Mouse (Mus musculus): ENCODE measurements at regions not wholly inside any gene's neighbourhood (a gene's known extent, or its start where the extent isn't known, plus 50 kb on each side); places are given as distances from the start of the nearest gene placed in this dataset.

DNA sequence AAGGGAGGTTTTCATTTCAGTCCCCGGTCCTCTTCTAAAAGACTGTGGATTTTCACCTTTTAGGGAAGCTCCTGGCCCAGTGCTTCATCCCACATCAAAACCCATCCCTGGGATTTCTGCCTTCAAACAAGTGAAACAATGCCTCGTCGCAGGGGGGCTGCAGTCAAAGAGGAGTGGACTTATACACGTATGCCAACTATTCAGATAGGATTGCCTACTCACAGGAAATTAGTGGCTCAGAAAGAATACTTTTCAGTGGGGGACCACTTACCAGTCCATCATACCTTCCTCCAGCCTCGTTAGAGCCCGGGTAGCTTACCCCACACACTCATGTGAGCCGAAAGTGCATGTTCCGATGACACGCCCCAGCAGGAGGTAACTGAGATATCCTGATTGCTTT, 262.1 kb upstream of the Tenm2 start:
- 11% methylated on average over 9 of the region's 9 CpGs for WGBS
- Histone ChIP-seq H3K27ac (no peak overlapping the region), H3K4me2 (no peak overlapping the region), H3K4me1 (peaks cover 11% of the 10 kb centered on the region), H3K9me3 (no peaks in the 10 kb centered on the region), H3K27me3 (no peaks in the 10 kb centered on the region), H3K4me3 (replicated peaks) (no peak overlapping the region), H3K9ac (no peak overlapping the region), H3K36me3 (replicated peaks) (no peaks in the 10 kb centered on the region)
- ATAC-seq (ENCODE audit: low FRiP score): peak; percentile 44; the same call in 1 of the 2 replicates

DNA sequence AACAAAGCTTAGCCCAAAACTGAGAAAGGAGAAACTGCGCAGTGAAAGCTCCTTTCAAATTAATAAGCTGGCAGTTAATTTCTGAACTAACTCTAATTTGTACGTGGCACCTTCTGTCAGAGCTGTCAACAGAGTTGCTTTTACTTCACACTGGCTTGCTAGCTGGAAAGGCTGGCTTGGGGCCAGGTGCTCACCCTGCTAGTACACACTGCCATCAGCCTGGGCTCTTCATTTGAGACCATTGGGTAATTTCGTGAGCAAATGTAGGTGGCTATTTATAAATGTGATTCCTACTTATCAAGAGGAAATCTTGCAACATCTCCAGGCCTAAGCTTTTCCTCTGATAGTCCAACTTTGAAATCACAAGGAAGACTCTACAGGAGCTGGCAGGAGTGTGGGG, 244.5 kb upstream of the Tenm2 start:
- no peak for ATAC-seq (ENCODE audit: low FRiP score)
- Histone ChIP-seq H3K4me3 (replicated peaks) (no peak overlapping the region), H3K9me3 (no peaks in the 10 kb centered on the region), H3K27ac (no peak overlapping the region), H3K4me2 (no peak overlapping the region), H3K36me3 (replicated peaks) (no peaks in the 10 kb centered on the region), H3K27me3 (no peaks in the 10 kb centered on the region), H3K4me1 (no peaks in the 10 kb centered on the region), H3K9ac (no peak overlapping the region)
- 77% methylated on average over 3 of the region's 3 CpGs for WGBS

DNA sequence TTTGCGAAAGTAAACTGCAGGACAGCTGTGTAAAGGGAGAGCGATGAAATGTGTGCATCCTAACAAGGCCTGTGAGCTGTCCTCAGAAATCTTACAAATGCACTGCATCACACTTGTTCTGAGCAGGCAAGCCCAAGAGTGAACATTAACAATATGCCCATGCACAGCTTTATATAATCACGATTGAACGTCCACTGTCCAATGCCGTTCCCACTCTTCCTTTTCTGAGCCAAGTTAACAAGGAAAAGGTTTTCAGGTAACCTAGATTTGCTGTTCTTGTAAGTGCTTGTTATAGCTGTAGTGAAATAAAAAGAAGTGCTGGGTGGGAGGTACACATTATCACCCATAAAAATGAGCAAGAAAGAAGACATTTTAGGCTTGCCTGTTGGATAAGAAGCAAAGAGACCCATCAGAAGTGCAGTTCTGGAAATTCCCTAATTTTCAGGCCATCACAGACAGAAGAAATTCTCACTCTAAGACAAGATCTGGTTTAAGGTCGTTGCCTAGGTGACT, 243.3 kb upstream of the Tenm2 start:
- Histone ChIP-seq H3K27ac (no peak overlapping the region), H3K36me3 (replicated peaks) (no peaks in the 10 kb centered on the region), H3K4me2 (no peak overlapping the region), H3K9ac (no peak overlapping the region), H3K9me3 (no peaks in the 10 kb centered on the region), H3K4me1 (no peaks in the 10 kb centered on the region), H3K27me3 (no peaks in the 10 kb centered on the region), H3K4me3 (replicated peaks) (no peak overlapping the region)
- ATAC-seq (ENCODE audit: low FRiP score): no peak
- 91% methylated on average over 6 of the region's 6 CpGs for WGBS

DNA sequence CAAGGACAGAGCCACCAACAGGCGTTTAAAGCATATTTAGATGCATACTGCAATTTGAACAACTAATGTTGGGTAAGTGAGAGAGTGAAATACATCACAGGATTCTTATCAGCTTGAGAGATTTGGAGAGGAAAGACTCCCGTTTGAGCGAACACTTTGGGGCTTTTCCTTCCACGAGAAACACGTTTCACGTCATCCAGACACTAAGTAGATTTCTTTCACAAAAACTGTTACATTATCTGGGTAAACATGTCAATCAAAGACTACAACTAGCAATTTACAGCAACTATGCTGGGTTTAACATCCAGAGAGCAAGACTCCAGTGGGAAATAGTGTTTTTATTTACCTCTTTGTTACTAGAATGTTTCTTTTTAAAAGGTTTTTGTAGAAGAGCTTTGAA, 238.3 kb upstream of the Tenm2 start:
- Histone ChIP-seq H3K27me3 (no peaks in the 10 kb centered on the region), H3K27ac (no peak overlapping the region), H3K36me3 (replicated peaks) (no peaks in the 10 kb centered on the region), H3K4me2 (no peak overlapping the region), H3K4me3 (replicated peaks) (no peak overlapping the region), H3K9ac (no peak overlapping the region), H3K9me3 (no peaks in the 10 kb centered on the region), H3K4me1 (no peaks in the 10 kb centered on the region)
- WGBS: 52% methylated on average over 6 of the region's 6 CpGs
- ATAC-seq (ENCODE audit: low FRiP score): no peak

DNA sequence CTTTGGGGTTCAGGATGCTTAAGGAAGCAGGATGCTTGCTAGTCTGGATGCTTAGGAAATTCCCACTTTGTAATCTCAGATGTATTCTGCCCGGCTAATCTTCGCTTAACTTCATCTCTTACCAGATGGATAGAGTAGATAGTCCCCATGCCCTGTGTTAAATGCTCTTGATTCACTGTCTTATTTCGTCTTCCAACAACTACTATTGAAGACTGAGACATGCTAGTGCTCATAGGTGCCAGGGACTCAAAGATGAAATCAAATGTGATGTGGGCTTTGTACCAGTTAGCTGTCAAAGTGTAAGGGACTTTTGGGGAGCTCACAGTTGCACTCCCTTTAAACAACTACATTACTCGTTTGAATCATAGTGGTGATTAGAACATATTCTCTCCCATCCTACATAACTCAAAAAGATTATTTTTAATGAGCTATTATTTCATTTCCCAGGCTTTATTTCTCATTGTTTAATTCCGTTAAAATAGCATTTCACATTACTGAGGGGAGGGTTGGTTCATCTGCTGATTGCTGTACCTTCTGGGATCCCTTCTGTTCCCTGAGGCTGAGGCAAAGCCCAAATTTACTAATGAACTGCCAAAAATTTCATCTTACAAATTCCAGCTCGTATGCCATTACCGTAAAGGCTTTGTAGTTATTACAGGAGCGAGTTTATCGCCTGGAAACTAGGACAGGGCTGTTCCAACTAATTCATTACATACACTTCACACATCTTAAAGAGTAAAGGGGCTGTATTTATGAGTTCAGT, 228.1 kb upstream of the Tenm2 start:
- no peaks in the 10 kb centered on the region for H3K36me3 ChIP-seq (replicated peaks)
- H3K27ac ChIP-seq: no peak overlapping the region
- no peaks in the 10 kb centered on the region for H3K9me3 ChIP-seq
- no peak overlapping the region for H3K4me2 ChIP-seq
- WGBS: 91% methylated on average over 9 of the region's 9 CpGs
- H3K9ac ChIP-seq: no peak overlapping the region
- no peak overlapping the region for H3K4me3 ChIP-seq (replicated peaks)
- no peaks in the 10 kb centered on the region for H3K27me3 ChIP-seq
- H3K4me1 ChIP-seq: no peaks in the 10 kb centered on the region
- ATAC-seq (ENCODE audit: low FRiP score): no peak

DNA sequence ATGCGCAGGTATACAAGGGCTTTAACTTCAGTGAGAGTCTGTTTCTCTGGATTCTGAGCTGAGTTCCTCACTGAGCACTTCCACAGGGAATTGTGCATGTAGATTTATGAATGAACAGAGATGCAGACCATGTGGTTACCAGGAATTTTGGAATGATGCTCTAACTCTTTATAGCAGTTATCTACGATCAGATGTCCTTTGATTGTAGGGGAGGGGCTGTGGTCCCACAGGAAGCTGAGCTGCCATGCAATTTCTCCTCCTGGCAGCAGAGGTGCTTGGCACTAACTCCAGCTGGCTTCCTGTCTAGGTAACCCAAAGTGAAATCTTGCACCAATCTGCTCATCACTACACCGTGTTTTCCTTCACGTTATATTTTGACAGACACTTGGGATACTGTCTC, 226.6 kb upstream of the Tenm2 start:
- WGBS: 89% methylated on average over 4 of the region's 4 CpGs
- no peak for ATAC-seq (ENCODE audit: low FRiP score)
- Histone ChIP-seq H3K36me3 (replicated peaks) (no peaks in the 10 kb centered on the region), H3K9me3 (no peaks in the 10 kb centered on the region), H3K4me2 (no peak overlapping the region), H3K27ac (no peak overlapping the region), H3K4me3 (replicated peaks) (no peak overlapping the region), H3K4me1 (no peaks in the 10 kb centered on the region), H3K27me3 (no peaks in the 10 kb centered on the region), H3K9ac (no peak overlapping the region)

DNA sequence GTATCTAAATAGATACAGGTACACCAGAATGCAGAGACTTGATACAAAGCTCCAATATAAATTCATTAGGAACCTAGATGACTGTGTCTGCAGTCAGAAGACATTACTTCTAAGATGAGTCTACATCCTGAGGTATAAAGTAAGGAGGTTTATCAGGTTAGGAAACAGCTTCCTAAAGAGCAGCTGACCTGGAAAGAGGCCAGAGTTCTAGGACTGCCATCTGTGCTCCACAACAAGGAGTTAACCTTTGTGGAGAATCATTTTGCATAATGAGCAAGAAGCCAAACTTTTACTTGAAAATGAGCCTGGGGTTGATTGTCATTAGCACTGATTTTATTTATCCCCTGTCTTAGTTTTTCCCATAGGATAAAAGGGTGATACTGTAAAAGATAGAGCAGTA, 211.6 kb upstream of the Tenm2 start:
- H3K27me3 ChIP-seq: no peaks in the 10 kb centered on the region
- no peak for ATAC-seq (ENCODE audit: low FRiP score)
- H3K4me2 ChIP-seq: no peak overlapping the region

DNA sequence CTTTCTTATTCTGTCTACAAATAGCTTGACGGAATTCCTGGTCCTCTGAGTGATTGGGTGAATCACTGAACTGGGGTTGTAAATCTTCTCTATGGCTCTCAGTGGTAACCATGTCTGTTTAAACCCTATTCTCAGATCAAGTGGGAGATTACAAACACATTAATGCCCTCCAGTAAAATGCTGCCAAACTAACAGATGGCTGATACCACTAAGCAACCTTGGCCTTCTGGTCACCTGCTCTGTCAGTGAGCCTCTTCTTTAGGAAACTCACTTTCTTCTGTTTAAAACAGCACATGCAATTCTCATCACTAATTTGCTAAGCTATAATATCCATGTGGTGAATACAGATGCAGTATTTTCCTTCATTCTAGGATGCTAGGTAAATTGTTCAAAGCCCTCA, 210.9 kb upstream of the Tenm2 start:
- WGBS: 97% methylated on average over 1 of the region's 1 CpGs
- Histone ChIP-seq H3K27me3 (no peaks in the 10 kb centered on the region), H3K4me3 (replicated peaks) (no peak overlapping the region), H3K4me1 (no peaks in the 10 kb centered on the region), H3K9me3 (no peaks in the 10 kb centered on the region), H3K36me3 (replicated peaks) (no peaks in the 10 kb centered on the region), H3K4me2 (no peak overlapping the region), H3K27ac (no peak overlapping the region), H3K9ac (no peak overlapping the region)
- ATAC-seq (ENCODE audit: low FRiP score): no peak

More for the DNA sequence above, 211.6 kb upstream of the Tenm2 start:
- Histone ChIP-seq H3K27ac (no peak overlapping the region), H3K36me3 (replicated peaks) (no peaks in the 10 kb centered on the region), H3K9me3 (no peaks in the 10 kb centered on the region), H3K4me3 (replicated peaks) (no peak overlapping the region), H3K4me1 (no peaks in the 10 kb centered on the region), H3K9ac (no peak overlapping the region)

DNA sequence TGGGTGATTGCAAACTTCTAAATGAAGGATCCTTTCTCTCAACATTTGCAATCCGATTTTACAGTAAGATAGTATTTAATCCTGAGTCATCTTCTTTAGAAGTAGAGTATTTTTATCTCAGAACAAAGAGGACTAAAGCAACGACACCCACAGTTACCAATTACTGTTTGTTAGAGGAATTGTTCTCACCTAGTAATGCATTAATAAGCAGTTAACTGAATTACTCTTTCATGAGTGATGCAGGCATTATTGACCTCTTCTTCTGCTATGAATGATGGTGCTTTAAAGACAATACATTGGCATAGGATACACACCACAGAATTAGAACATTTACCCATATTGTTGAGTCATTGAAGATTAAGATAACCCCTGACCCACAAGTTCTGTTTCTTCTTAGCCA, 207.0 kb upstream of the Tenm2 start:
- Histone ChIP-seq H3K4me1 (no peaks in the 10 kb centered on the region), H3K9me3 (no peaks in the 10 kb centered on the region), H3K27me3 (no peaks in the 10 kb centered on the region), H3K27ac (no peak overlapping the region), H3K36me3 (replicated peaks) (no peaks in the 10 kb centered on the region), H3K4me2 (no peak overlapping the region), H3K4me3 (replicated peaks) (no peak overlapping the region), H3K9ac (no peak overlapping the region)
- ATAC-seq (ENCODE audit: low FRiP score): no peak
- 66% methylated on average over 2 of the region's 2 CpGs for WGBS

DNA sequence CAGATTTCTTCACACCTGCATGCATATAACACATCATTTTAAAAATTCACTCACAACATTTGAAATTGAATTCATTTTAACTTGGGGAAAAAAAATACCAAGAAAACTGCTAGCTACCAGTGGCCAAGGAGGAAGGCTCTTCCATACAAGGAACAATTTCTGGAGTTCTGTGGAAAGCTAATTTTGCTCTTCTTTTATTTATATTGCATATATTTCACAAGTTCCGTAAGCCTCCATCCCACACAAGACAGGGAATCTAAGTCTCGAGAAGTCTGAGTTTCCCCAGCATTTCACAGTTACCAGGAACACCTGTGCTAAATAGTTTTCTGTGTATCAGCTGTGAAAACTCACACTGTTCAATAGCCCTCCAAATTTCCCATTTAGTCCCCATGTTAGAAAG, 198.8 kb upstream of the Tenm2 start:
- no peaks in the 10 kb centered on the region for H3K9me3 ChIP-seq
- no peak overlapping the region for H3K9ac ChIP-seq
- no peak overlapping the region for H3K4me2 ChIP-seq
- no peak overlapping the region for H3K4me3 ChIP-seq (replicated peaks)
- WGBS: 50% methylated on average over 2 of the region's 2 CpGs
- no peaks in the 10 kb centered on the region for H3K36me3 ChIP-seq (replicated peaks)
- no peak for ATAC-seq (ENCODE audit: low FRiP score)
- peaks cover 10% of the 10 kb centered on the region for H3K4me1 ChIP-seq
- no peak overlapping the region for H3K27ac ChIP-seq
- no peaks in the 10 kb centered on the region for H3K27me3 ChIP-seq

DNA sequence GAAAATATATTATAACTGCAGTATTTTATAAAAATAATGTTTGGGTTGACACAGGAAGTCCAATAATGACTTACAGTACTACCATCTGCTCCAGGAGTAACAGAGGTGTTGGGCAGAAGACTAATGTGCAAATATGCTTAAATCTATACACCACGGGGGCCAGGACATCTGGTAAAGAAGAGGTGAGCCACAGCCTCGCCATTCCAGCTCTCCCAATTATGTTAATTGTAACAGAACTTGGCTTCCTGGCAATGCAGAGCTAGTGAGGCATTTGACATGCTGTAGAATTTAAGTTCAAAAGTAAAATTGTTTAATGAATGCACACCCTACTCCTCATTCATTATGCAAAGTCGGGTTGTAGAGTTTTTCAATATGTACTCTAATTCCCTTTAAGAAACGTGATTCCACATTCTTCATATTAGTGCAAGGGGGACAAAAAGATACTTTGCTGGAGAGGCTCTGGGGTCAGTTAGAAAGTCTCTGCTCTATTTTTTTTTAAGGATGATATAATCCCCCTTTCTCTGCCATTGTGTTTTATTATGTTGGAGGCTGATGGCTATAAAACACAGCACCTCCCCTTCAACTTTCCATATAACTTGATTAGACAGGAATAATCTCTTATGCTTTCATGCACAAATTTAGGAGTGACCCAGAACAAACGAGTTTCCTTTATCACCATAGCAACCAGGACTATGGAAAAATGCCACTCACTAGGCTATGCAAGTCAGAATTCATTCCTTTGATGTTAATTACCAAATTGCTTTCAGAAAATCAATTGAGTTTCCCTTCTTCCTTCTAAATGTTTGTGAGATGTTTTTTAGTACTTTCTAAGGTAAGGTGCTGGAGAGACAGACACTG, 188.8 kb upstream of the Tenm2 start:
- Histone ChIP-seq H3K4me2 (no peak overlapping the region), H3K9me3 (no peaks in the 10 kb centered on the region), H3K36me3 (replicated peaks) (no peaks in the 10 kb centered on the region), H3K9ac (no peak overlapping the region), H3K27me3 (no peaks in the 10 kb centered on the region), H3K27ac (no peak overlapping the region), H3K4me3 (replicated peaks) (no peak overlapping the region), H3K4me1 (peaks cover 8% of the 10 kb centered on the region)
- 10% methylated on average over 5 of the region's 5 CpGs for WGBS
- ATAC-seq (ENCODE audit: low FRiP score): peak; percentile 46; the same call in 1 of the 2 replicates

DNA sequence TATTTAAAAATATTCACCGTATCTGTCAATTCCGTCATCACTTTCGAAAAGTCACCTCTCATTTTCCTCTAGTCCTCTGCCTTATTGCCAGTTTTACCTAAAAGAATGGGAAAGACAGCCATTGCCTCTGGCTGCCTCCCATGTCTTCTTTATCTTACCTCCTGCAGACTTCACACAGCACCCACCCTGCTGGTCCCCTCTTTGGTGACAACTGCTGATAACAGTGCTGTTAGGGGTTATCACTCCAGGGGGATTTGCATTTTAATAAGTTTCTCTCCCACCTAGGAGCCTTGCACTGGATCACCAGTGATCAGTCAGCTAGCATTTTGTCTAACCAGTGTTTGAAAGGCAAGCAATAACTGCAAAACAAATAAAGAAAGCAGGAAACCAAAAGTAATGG, 177.1 kb upstream of the Tenm2 start:
- ATAC-seq (ENCODE audit: low FRiP score): no peak
- H3K4me3 ChIP-seq (replicated peaks): no peak overlapping the region
- H3K4me2 ChIP-seq: no peak overlapping the region
- 82% methylated on average over 3 of the region's 3 CpGs for WGBS
- no peak overlapping the region for H3K27ac ChIP-seq
- H3K4me1 ChIP-seq: no peaks in the 10 kb centered on the region
- H3K36me3 ChIP-seq (replicated peaks): no peaks in the 10 kb centered on the region
- H3K9me3 ChIP-seq: 0 out of 2 replicates have a peak, but pooled peaks cover 11% of the 10 kb centered on the region
- no peak overlapping the region for H3K9ac ChIP-seq
- H3K27me3 ChIP-seq: no peaks in the 10 kb centered on the region

DNA sequence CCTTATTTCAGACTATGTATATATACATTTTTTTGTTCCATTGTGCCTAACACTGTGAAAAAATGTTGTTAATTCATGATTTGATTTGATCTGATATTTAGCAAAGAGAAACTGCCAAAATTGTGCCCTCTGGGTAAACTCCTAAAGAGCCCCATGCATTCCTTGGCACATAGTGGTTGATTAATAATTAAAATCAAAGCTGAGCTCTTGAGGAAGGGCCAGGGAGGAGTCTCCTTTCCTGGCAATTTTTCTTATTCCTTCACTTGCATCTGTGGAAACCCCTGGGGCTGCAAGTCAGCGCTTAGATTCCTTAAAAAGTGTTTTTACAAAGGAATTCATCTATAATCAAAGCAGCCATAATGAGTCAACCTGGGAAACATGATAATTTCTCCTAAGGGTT, 132.2 kb upstream of the Tenm2 start:
- H3K27ac ChIP-seq: no peak overlapping the region
- no peak overlapping the region for H3K9ac ChIP-seq
- H3K27me3 ChIP-seq: no peaks in the 10 kb centered on the region
- H3K4me2 ChIP-seq: no peak overlapping the region
- no peak overlapping the region for H3K4me3 ChIP-seq (replicated peaks)
- ATAC-seq (ENCODE audit: low FRiP score): no peak
- 77% methylated on average over 1 of the region's 1 CpGs for WGBS
- H3K9me3 ChIP-seq: no peaks in the 10 kb centered on the region
- H3K4me1 ChIP-seq: no peaks in the 10 kb centered on the region
- H3K36me3 ChIP-seq (replicated peaks): no peaks in the 10 kb centered on the region
